In genomic region chr7:28430512-28430911, GRCm38 (mm10) we compare ENCODE assay signal across 30 mouse cellular contexts. TPM values are rescaled to one million over a fixed set of nuclear protein-coding genes. Genes with fewer than 3 reads are reported as not detected.
DNase-seq lines count a peak whose midpoint lies in the region; ATAC-seq and TF ChIP-seq lines count a peak whose summit lies in the region.
"Had no signal": no experiment of that assay in that cellular context is flagged by ENCODE, and none has a peak within 500 bp of the region (broad histone marks: within the 10 kb centered on the region; RNA-seq: fewer than 3 reads in every experiment).

No protein-coding gene starts in this region.

- no peak for ATAC-seq in liver, embryonic 11.5 days (replicated peaks; ENCODE audit: low FRiP score)
- ATAC-seq in liver, embryonic 12.5 days, result no peak
- no peak for ATAC-seq in liver, postnatal 0 days
- ATAC-seq in neural tube, embryonic 15.5 days (ENCODE audit: low FRiP score), result no peak
- ATAC-seq in erythroid progenitor cell, adult 5-6 weeks (replicated peaks; ENCODE audit: low FRiP score, poor library complexity, severe bottlenecking), result no peak
- ATAC-seq: forebrain, embryonic 14.5 days; hindbrain, postnatal 0 days; intestine, embryonic 15.5 days; midbrain, embryonic 16.5 days had no signal

- DNase-seq in liver, embryonic 11.5 days (ENCODE audit: low spot score), result no peak
- DNase-seq in liver, result no peak
- DNase-seq in liver, postnatal 0 days, result no peak
- no peak for DNase-seq in kidney, postnatal 4 days
- no peak for DNase-seq in thymus, adult 2 months
- DNase-seq: adrenal gland, postnatal 14 days; cerebellum, adult 11-12 months; cerebellum, postnatal 10 days; heart, adult 11 months; heart, postnatal 36 days; kidney, adult 2 months; kidney, postnatal 36 days; layer of hippocampus, postnatal 36 days; left cerebral cortex, postnatal 4 days; lung, embryonic 14.5 days; lung, postnatal 14 days; right cerebral cortex, adult 18-20 months; spleen, adult 18-20 months; thymus, postnatal 25 days had no signal

- no peaks in the 10 kb centered on the region for H3K27me3 ChIP-seq in liver, embryonic 11.5 days (replicated peaks; ENCODE audit: control insufficient read depth, insufficient read depth, low read length)
- no peaks in the 10 kb centered on the region for H3K27me3 ChIP-seq in liver, embryonic 12.5 days (replicated peaks)
- no peaks in the 10 kb centered on the region for H3K27me3 ChIP-seq in liver, postnatal 0 days (ENCODE audit: insufficient read depth, low read length)
- H3K27me3 ChIP-seq in thymus, adult 2 months (ENCODE audit: control insufficient read depth, insufficient read depth, low read length), result no peaks in the 10 kb centered on the region
- H3K27me3 ChIP-seq in neural tube, embryonic 15.5 days (replicated peaks), result no peaks in the 10 kb centered on the region
- H3K27me3 ChIP-seq: embryonic facial prominence, embryonic 15.5 days; hindbrain, embryonic 12.5 days; intestine, embryonic 15.5 days had no signal

- 0 out of 2 replicates have a peak overlapping the region, but pooled peaks have one; percentile 8 for H3K27ac ChIP-seq in liver, embryonic 11.5 days (ENCODE audit: low read depth, low read length)
- peak overlapping the region; percentile 86 for H3K27ac ChIP-seq in liver, embryonic 12.5 days
- H3K27ac ChIP-seq in liver, postnatal 0 days (ENCODE audit: low read depth), result peak overlapping the region; percentile 16; the same call in 1 of the 2 replicates
- no peak overlapping the region for H3K27ac ChIP-seq in thymus, adult 2 months (ENCODE audit: control insufficient read depth, insufficient read depth, low read length)
- H3K27ac ChIP-seq in neural tube, embryonic 15.5 days (replicated peaks), result no peak overlapping the region
- H3K27ac ChIP-seq: embryonic facial prominence, embryonic 10.5 days; embryonic facial prominence, embryonic 15.5 days; heart, embryonic 10.5 days; hindbrain, embryonic 12.5 days; hindbrain, postnatal 0 days; intestine, embryonic 15.5 days had no signal

- WGBS in liver, embryonic 11.5 days, result 48% methylated on average over 1 of the region's 1 CpGs
- 27% methylated on average over 1 of the region's 1 CpGs for WGBS in liver, embryonic 12.5 days (ENCODE audit: insufficient replicate concordance)
- WGBS in liver, postnatal 0 days (ENCODE audit: insufficient replicate concordance), result 58% methylated on average over 1 of the region's 1 CpGs
- whole genome bisulfite sequencing in thymus, adult 2 months, result 24% methylated on average over 1 of the region's 1 CpGs
- 76% methylated on average over 1 of the region's 1 CpGs for WGBS in neural tube, embryonic 15.5 days

- TF ChIP-seq POLR2A in thymus, adult 2 months (IDR thresholded peaks at IDR 0.05; ENCODE audit: control insufficient read depth, extremely low read depth, insufficient read depth, low read length, poor library complexity), result no peak

- H3K9ac ChIP-seq in liver, embryonic 11.5 days (ENCODE audit: low read depth, low read length), result no peak overlapping the region
- H3K9ac ChIP-seq in liver, embryonic 12.5 days, result peak overlapping the region; percentile 22; the same call in 1 of the 2 replicates
- no peak overlapping the region for H3K9ac ChIP-seq in liver, postnatal 0 days (replicated peaks)
- H3K9ac ChIP-seq in neural tube, embryonic 15.5 days (replicated peaks), result no peak overlapping the region
- H3K9ac ChIP-seq: embryonic facial prominence, embryonic 15.5 days; hindbrain, embryonic 12.5 days; intestine, embryonic 15.5 days; lung, embryonic 14.5 days had no signal

- TF ChIP-seq CTCF in liver, postnatal 0 days (IDR thresholded peaks at IDR 0.05; ENCODE audit: low read depth), result no peak
- no peak for TF ChIP-seq CTCF in thymus, adult 2 months (IDR thresholded peaks at IDR 0.05; ENCODE audit: borderline replicate concordance, control insufficient read depth, extremely low read depth, insufficient read depth, low read length, poor library complexity)

- no peak for TF ChIP-seq EP300 in liver, postnatal 0 days (IDR thresholded peaks at IDR 0.05; ENCODE audit: low read depth)

- no peak overlapping the region for H3K4me3 ChIP-seq in liver, embryonic 11.5 days (ENCODE audit: low read depth, low read length)
- no peak overlapping the region for H3K4me3 ChIP-seq in liver, embryonic 12.5 days
- no peak overlapping the region for H3K4me3 ChIP-seq in liver, postnatal 0 days (ENCODE audit: low read depth, low read length)
- H3K4me3 ChIP-seq in thymus, adult 2 months (ENCODE audit: control insufficient read depth, insufficient read depth, low read length), result no peak overlapping the region
- H3K4me3 ChIP-seq in neural tube, embryonic 15.5 days (replicated peaks), result no peak overlapping the region
- H3K4me3 ChIP-seq: embryonic facial prominence, embryonic 10.5 days; embryonic facial prominence, embryonic 15.5 days; heart, embryonic 10.5 days; hindbrain, embryonic 12.5 days; intestine, embryonic 15.5 days had no signal

- H3K4me2 ChIP-seq in liver, embryonic 11.5 days, result 0 out of 2 replicates have a peak overlapping the region, but pooled peaks have one; percentile 9
- H3K4me2 ChIP-seq in liver, embryonic 12.5 days, result no peak overlapping the region
- H3K4me2 ChIP-seq in liver, postnatal 0 days (ENCODE audit: low read depth, low read length), result no peak overlapping the region
- H3K4me2 ChIP-seq in neural tube, embryonic 15.5 days, result no peak overlapping the region
- H3K4me2 ChIP-seq: embryonic facial prominence, embryonic 15.5 days; hindbrain, embryonic 12.5 days; intestine, embryonic 15.5 days; lung, embryonic 14.5 days had no signal

- H3K4me1 ChIP-seq in liver, embryonic 11.5 days (replicated peaks; ENCODE audit: control insufficient read depth, insufficient read depth, low read length), result peaks cover 48% of the 10 kb centered on the region
- H3K4me1 ChIP-seq in liver, embryonic 12.5 days, result peaks cover 65% of the 10 kb centered on the region
- peaks cover 48% of the 10 kb centered on the region for H3K4me1 ChIP-seq in liver, postnatal 0 days (ENCODE audit: insufficient read depth)
- H3K4me1 ChIP-seq in thymus, adult 2 months (replicated peaks; ENCODE audit: control insufficient read depth, insufficient read depth, low read length), result peaks cover 1% of the 10 kb centered on the region
- H3K4me1 ChIP-seq in neural tube, embryonic 15.5 days, result peaks cover 53% of the 10 kb centered on the region

- H3K36me3 ChIP-seq in liver, embryonic 11.5 days (ENCODE audit: control insufficient read depth, insufficient read depth, low read length), result no peaks in the 10 kb centered on the region; the same call in 1 of the 2 replicates
- peaks cover 47% of the 10 kb centered on the region for H3K36me3 ChIP-seq in liver, embryonic 12.5 days
- H3K36me3 ChIP-seq in liver, postnatal 0 days (replicated peaks; ENCODE audit: insufficient read depth, low read length), result peaks cover 10% of the 10 kb centered on the region; the same call in 1 of the 2 replicates
- no peaks in the 10 kb centered on the region for H3K36me3 ChIP-seq in thymus, adult 2 months (ENCODE audit: control insufficient read depth, insufficient read depth, low read length)
- H3K36me3 ChIP-seq in neural tube, embryonic 15.5 days, result peaks cover 11% of the 10 kb centered on the region; the same call in 1 of the 2 replicates

- H3K9me3 ChIP-seq in liver, embryonic 11.5 days (ENCODE audit: control insufficient read depth, low read length), result no peaks in the 10 kb centered on the region
- H3K9me3 ChIP-seq in liver, embryonic 12.5 days (replicated peaks), result no peaks in the 10 kb centered on the region
- no peaks in the 10 kb centered on the region for H3K9me3 ChIP-seq in liver, postnatal 0 days (ENCODE audit: low read length)
- H3K9me3 ChIP-seq in neural tube, embryonic 15.5 days (replicated peaks), result no peaks in the 10 kb centered on the region
- H3K9me3 ChIP-seq: embryonic facial prominence, embryonic 10.5 days; embryonic facial prominence, embryonic 15.5 days; heart, embryonic 10.5 days; hindbrain, embryonic 12.5 days; intestine, embryonic 15.5 days had no signal

RNA-seq across cellular contexts. Expression of gene Gmfg, which starts 6.7 kb away (rescaled TPM):
- polyA plus RNA-seq in liver, embryonic 11.5 days (2014; fragmentation: Nextera tagmentation; extraction: Ambion mirVana), result 49.4 and 49.7 TPM in 2 replicates
- polyA plus RNA-seq in liver, embryonic 12.5 days (2016; fragmentation: Nextera tagmentation; extraction: Ambion mirVana), result 41.0 and 41.3 TPM in 2 replicates
- 75.4 and 81.4 TPM in 2 replicates for polyA plus RNA-seq in liver, postnatal 0 days (2015; fragmentation: Nextera tagmentation; extraction: Ambion mirVana)
- 180 and 194 TPM in 2 replicates for polyA plus RNA-seq in thymus, adult 2 months (2012; rRNA removed)
- 5.3 and 33.8 TPM in 2 replicates for polyA plus RNA-seq in neural tube, embryonic 15.5 days (2015; fragmentation: Nextera tagmentation; extraction: Ambion mirVana)
- total RNA-seq in erythroid progenitor cell, adult 5-6 weeks (2015; ENCODE audit: low replicate concordance), result 79.3 and 117 TPM in 2 replicates
- 55.6 and 119 TPM in 2 replicates for total RNA-seq in erythroid progenitor cell, adult 5-6 weeks (2017; ENCODE audit: low replicate concordance)

RNA-seq across cellular contexts. Expression of gene Lrfn1, which starts 21.3 kb away (rescaled TPM):
- 1.7 TPM in 2 replicates for polyA plus RNA-seq in liver, embryonic 11.5 days (2014; fragmentation: Nextera tagmentation; extraction: Ambion mirVana)
- 1.3 and 1.5 TPM in 2 replicates for polyA plus RNA-seq in liver, embryonic 12.5 days (2016; fragmentation: Nextera tagmentation; extraction: Ambion mirVana)
- 0.12 and 0.26 TPM in 2 replicates for polyA plus RNA-seq in liver, postnatal 0 days (2015; fragmentation: Nextera tagmentation; extraction: Ambion mirVana)
- 7.6 and 9.1 TPM in 2 replicates for polyA plus RNA-seq in thymus, adult 2 months (2012; rRNA removed)
- 16.0 and 18.7 TPM in 2 replicates for polyA plus RNA-seq in neural tube, embryonic 15.5 days (2015; fragmentation: Nextera tagmentation; extraction: Ambion mirVana)
- total RNA-seq in erythroid progenitor cell, adult 5-6 weeks (2015; ENCODE audit: low replicate concordance), result 0.84 TPM in 1 of 2 replicates, not detected in the other
- not detected in 2 replicates for total RNA-seq in erythroid progenitor cell, adult 5-6 weeks (2017; ENCODE audit: low replicate concordance)

RNA-seq across cellular contexts. Expression of gene Paf1, which starts 37.8 kb away (rescaled TPM):
- 56.1 and 58.6 TPM in 2 replicates for polyA plus RNA-seq in liver, embryonic 11.5 days (2014; fragmentation: Nextera tagmentation; extraction: Ambion mirVana)
- polyA plus RNA-seq in liver, embryonic 12.5 days (2016; fragmentation: Nextera tagmentation; extraction: Ambion mirVana), result 36.5 and 42.4 TPM in 2 replicates
- 16.9 and 21.1 TPM in 2 replicates for polyA plus RNA-seq in liver, postnatal 0 days (2015; fragmentation: Nextera tagmentation; extraction: Ambion mirVana)
- 146 and 182 TPM in 2 replicates for polyA plus RNA-seq in thymus, adult 2 months (2012; rRNA removed)
- polyA plus RNA-seq in neural tube, embryonic 15.5 days (2015; fragmentation: Nextera tagmentation; extraction: Ambion mirVana), result 89.3 and 96.0 TPM in 2 replicates
- 21.4 and 56.6 TPM in 2 replicates for total RNA-seq in erythroid progenitor cell, adult 5-6 weeks (2015; ENCODE audit: low replicate concordance)
- total RNA-seq in erythroid progenitor cell, adult 5-6 weeks (2017; ENCODE audit: low replicate concordance), result 32.5 and 42.5 TPM in 2 replicates

RNA-seq across cellular contexts. Expression of gene Med29, which starts 38.0 kb away (rescaled TPM):
- polyA plus RNA-seq in liver, embryonic 11.5 days (2014; fragmentation: Nextera tagmentation; extraction: Ambion mirVana), result 44.7 and 45.7 TPM in 2 replicates
- polyA plus RNA-seq in liver, embryonic 12.5 days (2016; fragmentation: Nextera tagmentation; extraction: Ambion mirVana), result 35.1 and 36.8 TPM in 2 replicates
- polyA plus RNA-seq in liver, postnatal 0 days (2015; fragmentation: Nextera tagmentation; extraction: Ambion mirVana), result 18.0 and 18.6 TPM in 2 replicates
- polyA plus RNA-seq in thymus, adult 2 months (2012; rRNA removed), result 56.0 and 65.3 TPM in 2 replicates
- 48.4 and 50.0 TPM in 2 replicates for polyA plus RNA-seq in neural tube, embryonic 15.5 days (2015; fragmentation: Nextera tagmentation; extraction: Ambion mirVana)
- 0.84 and 13.0 TPM in 2 replicates for total RNA-seq in erythroid progenitor cell, adult 5-6 weeks (2015; ENCODE audit: low replicate concordance)
- 2.6 and 4.4 TPM in 2 replicates for total RNA-seq in erythroid progenitor cell, adult 5-6 weeks (2017; ENCODE audit: low replicate concordance)

RNA-seq across cellular contexts. Expression of gene Zfp36, which starts 50.5 kb away (rescaled TPM):
- 9.9 and 10.2 TPM in 2 replicates for polyA plus RNA-seq in liver, embryonic 11.5 days (2014; fragmentation: Nextera tagmentation; extraction: Ambion mirVana)
- 7.4 and 7.5 TPM in 2 replicates for polyA plus RNA-seq in liver, embryonic 12.5 days (2016; fragmentation: Nextera tagmentation; extraction: Ambion mirVana)
- 13.5 and 21.1 TPM in 2 replicates for polyA plus RNA-seq in liver, postnatal 0 days (2015; fragmentation: Nextera tagmentation; extraction: Ambion mirVana)
- 152 and 159 TPM in 2 replicates for polyA plus RNA-seq in thymus, adult 2 months (2012; rRNA removed)
- polyA plus RNA-seq in neural tube, embryonic 15.5 days (2015; fragmentation: Nextera tagmentation; extraction: Ambion mirVana), result 4.2 and 7.5 TPM in 2 replicates
- 39.8 and 50.5 TPM in 2 replicates for total RNA-seq in erythroid progenitor cell, adult 5-6 weeks (2015; ENCODE audit: low replicate concordance)
- 3.9 and 6.4 TPM in 2 replicates for total RNA-seq in erythroid progenitor cell, adult 5-6 weeks (2017; ENCODE audit: low replicate concordance)

Comparison
In these comparisons a context has a peak if more than half of its experiments do, and no peak if none do; other contexts are left out.
1. H3K27ac ChIP-seq: peak in liver, embryonic 11.5 days (single experiment), liver, embryonic 12.5 days (single experiment) and liver, postnatal 0 days (single experiment); none in thymus, adult 2 months (single experiment) and neural tube, embryonic 15.5 days (single experiment).